In genomic region chr5:146735054-146735453, GRCm38 (mm10) we compare ENCODE assay signal across 4 mouse cellular contexts. TPM values are rescaled to one million over a fixed set of nuclear protein-coding genes. Genes with fewer than 3 reads are reported as not detected.
A peak's percentile ranks its signal among the peaks of the same experiment; 100 is the strongest.
DNase-seq lines count a peak whose midpoint lies in the region; ATAC-seq and TF ChIP-seq lines count a peak whose summit lies in the region.
"Not testable (repeated sequence)": the region's sequence is repeated elsewhere in the genome, so short reads cannot be mapped to it uniquely, and the experiment has no call there.

No protein-coding gene starts in this region.

- ATAC-seq in lung, embryonic 14.5 days (ENCODE audit: insufficient read depth) = peak; percentile 42; the same call in 1 of the 2 replicates
- ATAC-seq in lung, embryonic 15.5 days (ENCODE audit: borderline replicate concordance, extremely low read depth, low FRiP score, low TSS enrichment) = peak; percentile 58; the same call in 1 of the 2 replicates
- ATAC-seq in lung, embryonic 16.5 days (ENCODE audit: low read depth) = peak; percentile 59

- H3K27ac ChIP-seq in layer of hippocampus, adult 2 months = peak overlapping the region; percentile 59; the same call in 1 of the 2 replicates
- H3K27ac ChIP-seq in lung, embryonic 14.5 days (ENCODE audit: low read depth); lung, embryonic 15.5 days; lung, embryonic 16.5 days (ENCODE audit: low read length): not testable (repeated sequence)

- not testable (repeated sequence) for H3K4me1 ChIP-seq in lung, embryonic 14.5 days (ENCODE audit: insufficient read depth); lung, embryonic 15.5 days; lung, embryonic 16.5 days (replicated peaks; ENCODE audit: control insufficient read depth, insufficient read depth, low read length)

- not testable (repeated sequence) for H3K9me3 ChIP-seq in lung, embryonic 14.5 days (ENCODE audit: low read depth, low read length); lung, embryonic 15.5 days; lung, embryonic 16.5 days (ENCODE audit: control insufficient read depth, low read length)

- not testable (repeated sequence) for TF ChIP-seq CTCF in layer of hippocampus, adult 2 months (conservative IDR thresholded peaks at IDR 0.05); lung, embryonic 14.5 days (IDR thresholded peaks at IDR 0.05; ENCODE audit: low read depth)

- H3K9ac ChIP-seq in lung, embryonic 14.5 days; lung, embryonic 15.5 days; lung, embryonic 16.5 days (ENCODE audit: low read length): not testable (repeated sequence)

- 70% methylated on average over 1 of the region's 9 CpGs for WGBS in lung, embryonic 14.5 days
- WGBS in lung, embryonic 15.5 days = 78% methylated on average over 1 of the region's 9 CpGs
- WGBS in lung, embryonic 16.5 days = 79% methylated on average over 1 of the region's 9 CpGs

- peaks cover 43% of the 10 kb centered on the region for H3K36me3 ChIP-seq in lung, embryonic 14.5 days (ENCODE audit: insufficient read depth)
- peaks cover 43% of the 10 kb centered on the region for H3K36me3 ChIP-seq in lung, embryonic 15.5 days
- H3K36me3 ChIP-seq in lung, embryonic 16.5 days (ENCODE audit: control insufficient read depth, insufficient read depth, low read length) = peaks cover 33% of the 10 kb centered on the region

- not testable (repeated sequence) for H3K27me3 ChIP-seq in lung, embryonic 14.5 days (ENCODE audit: insufficient read depth, low read length); lung, embryonic 15.5 days; lung, embryonic 16.5 days (ENCODE audit: control insufficient read depth, insufficient read depth, low read depth, low read length)

- H3K4me2 ChIP-seq in lung, embryonic 14.5 days; lung, embryonic 15.5 days; lung, embryonic 16.5 days (ENCODE audit: low read depth, low read length): not testable (repeated sequence)

- DNase-seq in layer of hippocampus, adult 2 months (ENCODE audit: low spot score in 2 of 2); lung, embryonic 14.5 days: not testable (repeated sequence)

- not testable (repeated sequence) for H3K4me3 ChIP-seq in layer of hippocampus, adult 2 months; lung, embryonic 14.5 days (ENCODE audit: low read depth, low read length); lung, embryonic 15.5 days; lung, embryonic 16.5 days (ENCODE audit: low read length)

RNA-seq across cellular contexts. Expression of gene Usp12, which starts 59.8 kb away (rescaled TPM):
- total RNA-seq in layer of hippocampus, adult 2 months (2021) = 10 to 100 TPM; 58.4 to 62.5 TPM
- 11.6 and 13.7 TPM in 2 replicates for polyA plus RNA-seq in lung, embryonic 14.5 days (2014; fragmentation: Nextera tagmentation; extraction: Ambion mirVana)
- polyA plus RNA-seq in lung, embryonic 15.5 days (2015; fragmentation: Nextera tagmentation; extraction: Ambion mirVana) = 17.1 and 17.3 TPM in 2 replicates
- 17.0 and 17.2 TPM in 2 replicates for polyA plus RNA-seq in lung, embryonic 16.5 days (2015; fragmentation: Nextera tagmentation; extraction: Ambion mirVana)
